Mouse (Mus musculus) heart, embryonic 12.5 days (tissue): Measurements from ENCODE around the gene Cpne5. TPM values are rescaled to one million over a fixed set of nuclear protein-coding genes. Genes with fewer than 3 reads are reported as not detected.

Experiments
- ATAC-seq: fragments of 200-750 bp; cut with Nextera tagmentation; 2 replicates; pipeline ENCODE4 v1.8.0; 2017; ENCODE audit warnings: moderate TSS enrichment, moderate library complexity; ENCODE audit not compliant: insufficient number of reproducible peaks, low FRiP score
- H3K27ac ChIP-seq: fragments of 300-500 bp; sonication (generic); 2 replicates; pipeline ENCODE4 v1.5.1; 2016; ENCODE audit warnings: mild to moderate bottlenecking, moderate library complexity; ENCODE audit not compliant: poor library complexity, severe bottlenecking
- H3K27me3 ChIP-seq: fragments of 300-500 bp; sonication (generic); replicated peaks from 2 replicates; pipeline ENCODE4 v1.6.1; 2016; ENCODE audit warnings: mild to moderate bottlenecking, moderate library complexity
- H3K36me3 ChIP-seq: fragments of 300-500 bp; sonication (generic); 2 replicates; pipeline ENCODE4 v1.6.1; 2016; ENCODE audit warnings: mild to moderate bottlenecking, moderate library complexity
- H3K4me1 ChIP-seq: fragments of 300-500 bp; sonication (generic); replicated peaks from 2 replicates; pipeline ENCODE4 v1.6.1; 2016; ENCODE audit warnings: mild to moderate bottlenecking
- H3K4me2 ChIP-seq: fragments of 300-500 bp; sonication (generic); 2 replicates; pipeline ENCODE4 v1.6.1; 2016; ENCODE audit warnings: mild to moderate bottlenecking, moderate library complexity
- H3K4me3 ChIP-seq: fragments of 300-500 bp; sonication (generic); 2 replicates; pipeline ENCODE4 v1.5.1; 2016; ENCODE audit warnings: mild to moderate bottlenecking
- H3K9ac ChIP-seq: fragments of 300-500 bp; sonication (generic); 2 replicates; pipeline ENCODE4 v1.6.1; 2016; ENCODE audit warnings: mild to moderate bottlenecking, moderate library complexity
- H3K9me3 ChIP-seq: fragments of 300-500 bp; sonication (generic); replicated peaks from 2 replicates; pipeline ENCODE4 v1.6.1; 2016; ENCODE audit warnings: mild to moderate bottlenecking, moderate library complexity
- WGBS: fragments of 180-500 bp; shearing (Covaris S2); methylation state at CpG from one replicate; pipeline ENCODE4 v1.1.7; 2016; 5-methylcytosine and 5-hydroxymethylcytosine counted together
- polyA plus RNA-seq: library from polyadenylated mRNA; unstranded; fragments of >200 nt; fragmentation: Nextera tagmentation; extraction: Ambion mirVana; gene quantifications from 2 replicates; pipeline ENCODE4 v1.2.1, GENCODE M21; 2016

The Cpne5 gene
- polyA plus RNA-seq, 1 experiment from 2014 or later: 24.1 TPM

DNA sequence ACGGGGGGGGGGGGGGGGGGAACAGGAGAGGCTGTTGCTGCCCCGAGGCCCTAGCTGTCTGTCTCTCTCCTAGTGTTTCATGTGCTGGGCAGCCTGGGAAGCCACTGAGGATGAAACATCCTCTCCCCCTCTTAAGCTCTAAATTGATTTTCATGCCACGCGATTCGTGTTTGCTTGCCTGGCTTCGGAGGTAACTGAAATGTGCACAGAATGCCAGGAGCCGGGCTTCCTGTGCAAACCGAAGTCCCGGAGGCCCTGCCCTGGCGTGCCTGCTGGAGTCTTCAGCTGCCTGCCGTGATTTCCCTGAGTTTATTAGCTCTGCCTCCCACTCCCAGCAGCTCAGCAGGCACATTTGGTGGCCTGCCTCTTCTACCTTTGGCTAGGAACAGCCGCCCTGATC is 6.9 kb upstream of the Cpne5 start:
- Histone ChIP-seq H3K4me2 (no peak overlapping the region), H3K36me3 (peaks cover 6% of the 10 kb centered on the region), H3K9me3 (no peaks in the 10 kb centered on the region), H3K4me3 (no peak overlapping the region), H3K9ac (no peak overlapping the region), H3K27ac (no peak overlapping the region), H3K4me1 (peaks cover 51% of the 10 kb centered on the region), H3K27me3 (peaks cover 14% of the 10 kb centered on the region; the same call in 1 of the 2 replicates)
- no peak for ATAC-seq
- 34% methylated on average over 11 of the region's 12 CpGs for WGBS

DNA sequence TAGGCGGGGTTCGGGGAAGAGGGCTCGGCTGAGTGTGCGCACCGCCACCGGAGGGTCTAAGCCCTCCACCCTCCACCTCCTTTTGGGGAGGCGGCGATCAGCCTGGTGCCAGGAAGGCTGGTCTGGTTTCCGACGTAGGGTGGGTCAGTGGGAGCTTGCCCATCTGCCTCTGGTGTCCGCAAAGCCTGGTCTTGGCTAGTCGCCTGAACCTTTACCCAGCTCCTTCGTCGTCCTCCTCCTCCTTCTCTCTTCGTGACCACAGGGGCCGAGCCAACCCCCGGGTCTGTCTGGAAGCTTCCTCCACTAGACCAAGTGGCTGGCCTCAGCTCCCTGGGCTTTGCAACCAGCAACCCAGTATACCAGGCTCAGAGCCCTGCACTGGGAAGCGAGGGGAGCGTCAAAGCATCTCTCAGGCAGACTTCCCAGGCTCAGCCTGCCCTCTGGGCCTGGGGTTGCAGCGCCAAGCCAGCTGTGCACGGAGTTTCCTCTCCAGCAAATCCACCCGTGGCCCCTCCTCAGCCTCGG is 516 bp upstream of the Cpne5 start:
- Histone ChIP-seq H3K36me3 (no peaks in the 10 kb centered on the region), H3K4me3 (peak overlapping the region; percentile 69), H3K4me2 (peak overlapping the region; percentile 100), H3K27me3 (peaks cover 69% of the 10 kb centered on the region), H3K4me1 (peaks cover 32% of the 10 kb centered on the region), H3K9ac (peak overlapping the region; percentile 80), H3K27ac (no peak overlapping the region), H3K9me3 (no peaks in the 10 kb centered on the region)
- WGBS: 2% methylated on average over 23 of the region's 23 CpGs
- no peak for ATAC-seq

DNA sequence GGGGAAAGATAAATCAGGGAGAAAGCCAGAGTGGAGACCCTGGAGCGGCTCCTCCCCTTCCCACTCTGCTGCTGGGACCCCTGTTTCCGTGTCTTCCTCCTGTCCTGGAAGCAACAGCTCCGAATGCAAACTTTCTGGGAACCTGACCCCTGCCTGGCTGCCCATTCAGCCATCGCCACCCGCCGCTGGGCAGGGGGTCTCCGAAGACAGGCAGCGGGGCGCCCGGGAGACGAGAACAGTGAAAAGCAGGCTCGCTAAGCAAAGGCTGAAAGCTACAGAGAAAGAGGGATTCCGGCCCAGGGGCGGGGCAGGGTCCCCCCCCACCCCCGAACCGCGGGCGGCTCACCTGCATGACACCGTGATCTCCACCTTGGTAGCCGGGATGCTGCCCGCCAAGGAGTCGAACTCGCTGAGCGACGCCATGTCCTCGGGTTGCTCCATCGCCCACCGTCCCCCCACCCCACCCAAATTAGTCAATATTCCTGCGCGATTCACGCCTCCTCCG is 648 bp downstream of the Cpne5 start:
- Histone ChIP-seq H3K4me2 (peak overlapping the region; percentile 100), H3K4me1 (peaks cover 35% of the 10 kb centered on the region), H3K27me3 (peaks cover 62% of the 10 kb centered on the region), H3K36me3 (no peaks in the 10 kb centered on the region), H3K4me3 (peak overlapping the region; percentile 69), H3K27ac (0 out of 2 replicates have a peak overlapping the region, but pooled peaks have one; percentile 10), H3K9ac (peak overlapping the region; percentile 80), H3K9me3 (no peaks in the 10 kb centered on the region)
- ATAC-seq: no peak
- 2% methylated on average over 29 of the region's 32 CpGs for WGBS

DNA sequence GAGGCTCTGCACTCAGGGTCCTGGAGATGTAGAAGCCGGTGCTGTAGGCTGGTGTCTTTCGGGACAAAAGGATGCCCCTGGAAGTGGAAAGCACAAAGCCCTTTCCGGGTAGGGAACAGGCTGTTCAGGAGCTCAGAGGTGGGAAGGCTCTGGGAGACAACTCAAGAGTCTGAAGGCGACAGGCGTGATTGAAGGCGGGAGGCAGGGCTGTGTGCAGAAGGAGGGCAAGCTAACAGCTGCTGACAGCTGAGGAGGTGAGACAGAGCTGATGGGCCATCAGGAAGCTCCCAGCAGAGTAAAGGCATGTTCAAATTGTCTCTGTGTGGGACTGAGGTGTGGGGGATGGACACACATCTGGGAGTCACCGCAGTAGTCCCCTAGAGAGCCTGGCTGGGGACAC is 1.9 kb downstream of the Cpne5 start:
- no peak for ATAC-seq
- Histone ChIP-seq H3K27me3 (peaks cover 62% of the 10 kb centered on the region), H3K4me1 (peaks cover 30% of the 10 kb centered on the region), H3K9me3 (no peaks in the 10 kb centered on the region), H3K27ac (no peak overlapping the region), H3K9ac (peak overlapping the region; percentile 29; the same call in 1 of the 2 replicates), H3K36me3 (no peaks in the 10 kb centered on the region), H3K4me2 (peak overlapping the region; percentile 100; the same call in 1 of the 2 replicates), H3K4me3 (no peak overlapping the region)
- WGBS: 36% methylated on average over 7 of the region's 7 CpGs

DNA sequence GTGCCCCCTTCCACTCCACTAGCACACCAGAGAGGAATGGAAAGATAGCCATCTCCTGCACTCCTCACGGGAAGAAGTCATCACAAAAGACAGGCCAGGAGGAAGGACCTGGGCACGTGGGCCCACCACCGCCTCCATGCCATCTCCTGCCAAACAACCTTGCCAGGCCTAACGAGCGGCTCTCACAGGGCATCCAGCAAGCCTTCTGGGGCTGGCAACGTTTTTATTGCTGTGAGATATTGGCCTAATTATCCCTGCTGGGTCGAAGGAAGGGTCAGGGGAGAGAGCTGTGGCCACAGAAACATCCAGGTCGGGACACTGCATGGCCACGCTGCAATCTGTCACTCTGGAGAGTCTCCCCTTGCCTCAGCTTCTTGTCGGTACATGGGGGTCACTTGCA is 6.9 kb downstream of the Cpne5 start:
- H3K9me3 ChIP-seq: no peaks in the 10 kb centered on the region
- no peak overlapping the region for H3K4me2 ChIP-seq
- H3K27ac ChIP-seq: no peak overlapping the region
- WGBS: 78% methylated on average over 10 of the region's 10 CpGs
- no peak for ATAC-seq
- H3K9ac ChIP-seq: no peak overlapping the region
- H3K4me1 ChIP-seq: 0 out of 2 replicates have a peak, but pooled peaks cover 6% of the 10 kb centered on the region
- peaks cover 26% of the 10 kb centered on the region for H3K27me3 ChIP-seq
- no peaks in the 10 kb centered on the region for H3K36me3 ChIP-seq
- no peak overlapping the region for H3K4me3 ChIP-seq

DNA sequence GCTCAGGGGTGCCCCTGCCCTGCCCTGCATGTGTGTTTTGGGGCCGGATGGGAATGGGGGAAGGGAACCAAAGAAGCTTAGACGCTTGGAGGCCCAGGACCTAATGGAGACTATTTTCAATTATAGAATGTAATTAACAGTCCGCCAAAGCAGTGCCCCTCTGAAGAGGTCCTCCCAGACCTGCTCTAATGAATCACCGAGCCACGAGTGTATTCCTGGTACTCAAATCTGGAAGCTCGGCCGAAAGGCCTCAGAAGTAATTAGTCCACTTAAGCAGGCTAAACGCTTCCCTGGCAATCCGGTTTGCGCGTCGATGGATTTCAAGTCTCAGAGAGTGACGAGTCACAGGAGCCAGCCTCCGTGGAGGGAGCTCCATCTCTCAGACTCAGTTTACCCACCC is 17.3 kb downstream of the Cpne5 start:
- 68% methylated on average over 14 of the region's 14 CpGs for WGBS
- Histone ChIP-seq H3K36me3 (no peaks in the 10 kb centered on the region), H3K4me3 (no peak overlapping the region), H3K9ac (no peak overlapping the region), H3K4me2 (no peak overlapping the region), H3K4me1 (no peaks in the 10 kb centered on the region), H3K9me3 (no peaks in the 10 kb centered on the region), H3K27ac (no peak overlapping the region), H3K27me3 (no peaks in the 10 kb centered on the region)
- ATAC-seq: no peak

DNA sequence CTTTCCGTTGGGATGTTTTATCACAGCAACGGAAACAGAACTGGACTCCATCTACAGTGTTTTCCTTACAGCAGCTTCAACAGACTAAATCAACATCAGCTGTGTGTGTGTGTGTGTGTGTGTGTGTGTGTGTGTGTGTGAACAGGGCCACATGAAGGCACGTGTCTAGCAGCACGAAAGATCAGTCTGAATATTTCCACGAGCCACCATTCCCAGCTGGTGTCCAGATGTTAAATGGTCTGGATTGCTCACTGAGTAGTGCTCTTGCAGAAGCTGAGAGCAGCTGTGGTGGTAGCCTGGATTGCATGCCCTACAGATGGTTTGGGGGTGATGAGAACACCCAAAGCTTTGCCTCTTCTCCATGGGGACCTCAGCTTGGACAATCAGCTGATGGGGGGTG is 19.9 kb downstream of the Cpne5 start:
- WGBS: 68% methylated on average over 5 of the region's 5 CpGs
- H3K27ac ChIP-seq: no peak overlapping the region
- H3K9me3 ChIP-seq: no peaks in the 10 kb centered on the region
- H3K4me1 ChIP-seq: peaks cover 7% of the 10 kb centered on the region; the same call in 1 of the 2 replicates
- ATAC-seq: no peak
- H3K4me3 ChIP-seq: no peak overlapping the region
- no peaks in the 10 kb centered on the region for H3K36me3 ChIP-seq
- no peak overlapping the region for H3K9ac ChIP-seq
- H3K27me3 ChIP-seq: 0 out of 2 replicates have a peak, but pooled peaks cover 10% of the 10 kb centered on the region
- H3K4me2 ChIP-seq: no peak overlapping the region

DNA sequence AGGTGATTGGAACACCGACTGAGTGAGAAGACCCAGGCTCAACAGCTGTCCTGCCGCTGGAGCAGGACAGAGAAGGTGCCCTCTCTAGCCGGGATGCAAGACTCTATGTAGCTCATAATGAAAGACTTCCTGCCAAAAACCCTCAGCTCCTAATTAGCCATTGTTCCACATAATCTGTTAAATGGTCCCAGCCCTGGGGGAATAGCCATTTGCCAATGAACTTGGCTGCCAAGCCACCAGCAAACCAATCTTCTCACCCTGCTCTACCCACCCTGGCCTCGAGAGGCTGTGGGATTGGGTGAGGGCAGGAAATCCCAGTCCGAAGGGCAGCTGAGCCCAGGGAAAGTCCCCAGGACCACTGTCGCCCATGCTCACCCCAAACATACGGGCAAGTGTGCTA is 21.9 kb downstream of the Cpne5 start:
- Histone ChIP-seq H3K9ac (no peak overlapping the region), H3K4me1 (peaks cover 17% of the 10 kb centered on the region), H3K27me3 (0 out of 2 replicates have a peak, but pooled peaks cover 10% of the 10 kb centered on the region), H3K36me3 (no peaks in the 10 kb centered on the region), H3K4me3 (no peak overlapping the region), H3K27ac (no peak overlapping the region), H3K4me2 (no peak overlapping the region), H3K9me3 (no peaks in the 10 kb centered on the region)
- WGBS: 64% methylated on average over 7 of the region's 7 CpGs
- ATAC-seq: no peak

DNA sequence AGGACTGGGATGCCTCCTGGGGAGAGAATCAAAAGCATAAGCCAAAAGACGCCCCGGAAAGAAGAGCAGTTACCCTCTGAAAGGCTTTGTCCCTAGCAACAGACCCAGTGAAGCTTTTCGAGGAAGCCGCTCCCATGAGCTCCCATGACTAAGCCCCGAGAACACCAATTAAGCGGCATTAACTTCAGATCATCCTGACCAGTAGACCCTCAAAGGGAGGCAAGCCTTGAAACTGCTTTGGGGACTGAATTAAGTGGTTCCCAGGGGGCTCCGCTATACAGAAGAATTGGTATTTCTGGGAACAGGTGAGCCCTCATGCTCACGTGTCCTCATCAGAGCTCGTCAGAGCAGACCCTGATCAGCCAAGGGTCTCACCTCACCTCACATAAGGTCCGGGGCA is 23.3 kb downstream of the Cpne5 start:
- peaks cover 20% of the 10 kb centered on the region for H3K4me1 ChIP-seq
- no peak overlapping the region for H3K4me2 ChIP-seq
- H3K4me3 ChIP-seq: no peak overlapping the region
- H3K27ac ChIP-seq: no peak overlapping the region
- no peaks in the 10 kb centered on the region for H3K36me3 ChIP-seq
- H3K9me3 ChIP-seq: no peaks in the 10 kb centered on the region
- WGBS: 60% methylated on average over 10 of the region's 10 CpGs
- 0 out of 2 replicates have a peak, but pooled peaks cover 10% of the 10 kb centered on the region for H3K27me3 ChIP-seq
- ATAC-seq: no peak
- no peak overlapping the region for H3K9ac ChIP-seq

DNA sequence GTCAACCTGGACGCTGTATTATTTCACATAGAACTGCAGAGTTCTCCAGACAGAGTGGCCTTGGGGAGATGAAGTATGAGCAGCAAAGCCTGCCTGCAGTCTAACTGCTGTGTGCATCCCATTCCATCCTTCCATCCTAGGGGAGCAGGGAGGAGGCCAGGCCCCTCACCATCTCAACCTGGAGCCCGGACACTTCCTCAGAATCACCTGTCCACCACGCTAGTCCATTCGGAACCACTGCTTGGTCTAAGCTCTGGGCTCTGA is 23.8 kb downstream of the Cpne5 start:
- no peak for ATAC-seq
- Histone ChIP-seq H3K9ac (no peak overlapping the region), H3K4me1 (peaks cover 21% of the 10 kb centered on the region), H3K27ac (no peak overlapping the region), H3K36me3 (no peaks in the 10 kb centered on the region), H3K9me3 (no peaks in the 10 kb centered on the region), H3K27me3 (0 out of 2 replicates have a peak, but pooled peaks cover 10% of the 10 kb centered on the region), H3K4me3 (no peak overlapping the region), H3K4me2 (no peak overlapping the region)
- WGBS: 75% methylated on average over 4 of the region's 4 CpGs

DNA sequence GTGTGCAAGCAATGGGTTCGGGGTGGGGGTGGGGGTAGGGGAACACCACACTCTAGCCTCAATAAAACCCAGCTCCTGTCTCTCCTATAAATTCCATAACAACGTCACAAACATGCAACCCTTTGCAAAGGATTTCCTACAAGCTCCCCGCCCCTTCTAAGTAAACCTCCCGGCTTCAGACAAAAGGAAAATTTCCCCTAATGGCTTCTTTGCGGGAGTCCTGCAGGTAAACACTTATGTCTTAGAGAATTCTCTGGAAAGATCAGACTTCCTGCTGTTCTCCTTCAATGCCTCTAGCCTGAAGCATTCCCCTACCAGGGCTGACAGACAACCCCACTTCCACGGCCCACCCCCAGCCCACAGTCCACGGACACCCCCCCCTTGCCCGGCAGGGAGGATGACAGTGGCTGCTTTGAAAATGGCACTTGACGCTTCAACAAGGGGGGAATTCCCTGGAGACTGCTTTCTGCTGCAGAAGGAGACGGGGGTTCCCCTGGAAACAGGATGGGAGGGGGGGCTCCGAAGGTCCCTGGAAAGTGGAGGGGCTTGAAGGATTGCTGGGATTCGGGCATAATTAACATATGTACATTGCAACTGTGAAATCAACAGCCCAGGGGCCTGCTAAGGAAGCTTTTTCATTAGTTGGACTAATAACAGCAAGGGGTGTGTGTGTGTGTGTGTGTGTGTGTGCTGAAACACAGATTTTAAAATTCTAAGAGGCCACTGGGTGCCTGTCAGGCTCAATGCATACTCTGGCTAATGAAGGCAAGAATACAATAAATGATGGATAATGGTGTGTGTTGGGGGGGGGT is 24.4 kb downstream of the Cpne5 start:
- Histone ChIP-seq H3K9me3 (no peaks in the 10 kb centered on the region), H3K9ac (no peak overlapping the region), H3K27ac (no peak overlapping the region), H3K4me3 (no peak overlapping the region), H3K4me2 (no peak overlapping the region), H3K27me3 (0 out of 2 replicates have a peak, but pooled peaks cover 10% of the 10 kb centered on the region), H3K4me1 (peaks cover 26% of the 10 kb centered on the region), H3K36me3 (no peaks in the 10 kb centered on the region)
- no peak for ATAC-seq
- WGBS: 34% methylated on average over 12 of the region's 12 CpGs
